Mouse (Mus musculus) cerebellum, postnatal 25 days (tissue): ENCODE measurements around the gene Chka.
A peak's percentile ranks its signal among the peaks of the same experiment; 100 is the strongest.

Experiments
- DNase-seq, 2 experiments: peaks; one replicate each; pipeline ENCODE4 v3.0.0; 2021; ENCODE audit warnings: mixed read lengths in 2 of 2

Chka gene

GRCm38 (mm10) chr19:3919928-3920327 is 68.4 kb downstream of the Chka start:
- no peak for DNase-seq

DNA sequence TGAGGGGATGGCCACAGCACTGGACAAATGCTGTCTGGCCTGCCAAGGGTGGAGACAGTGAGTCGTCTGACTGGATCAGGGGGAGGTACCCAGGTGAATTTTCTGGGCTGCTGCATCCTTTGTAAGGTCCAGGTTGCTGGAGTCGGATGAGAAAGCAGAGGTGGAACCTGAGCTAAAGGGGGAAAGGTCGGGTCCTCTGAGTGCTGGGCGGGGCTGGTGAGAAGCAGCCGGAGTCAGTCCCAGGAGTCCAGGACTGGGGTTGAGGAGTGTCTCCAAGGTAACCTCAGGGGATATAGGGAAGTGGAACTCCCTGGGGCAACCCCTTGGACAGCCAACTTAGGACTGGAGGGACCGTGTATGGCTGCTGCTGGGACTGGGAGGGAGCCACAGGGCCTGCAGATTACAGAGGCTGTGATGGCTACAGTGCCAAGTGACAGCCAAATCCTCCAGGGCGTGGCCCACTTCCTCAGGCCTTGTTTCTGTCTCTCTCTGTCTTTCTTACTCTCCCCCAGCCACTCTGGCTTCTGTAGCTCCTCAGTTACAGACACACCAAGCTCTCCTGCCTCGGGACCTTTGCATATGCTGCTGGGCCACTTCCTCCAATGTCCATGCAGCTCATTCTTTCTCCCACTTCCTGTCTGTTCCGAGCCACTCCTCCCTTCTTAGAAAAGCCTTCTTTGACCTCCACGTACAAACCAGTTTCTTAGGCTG is 71.2 kb downstream of the Chka start:
- DNase-seq = no peak

DNA sequence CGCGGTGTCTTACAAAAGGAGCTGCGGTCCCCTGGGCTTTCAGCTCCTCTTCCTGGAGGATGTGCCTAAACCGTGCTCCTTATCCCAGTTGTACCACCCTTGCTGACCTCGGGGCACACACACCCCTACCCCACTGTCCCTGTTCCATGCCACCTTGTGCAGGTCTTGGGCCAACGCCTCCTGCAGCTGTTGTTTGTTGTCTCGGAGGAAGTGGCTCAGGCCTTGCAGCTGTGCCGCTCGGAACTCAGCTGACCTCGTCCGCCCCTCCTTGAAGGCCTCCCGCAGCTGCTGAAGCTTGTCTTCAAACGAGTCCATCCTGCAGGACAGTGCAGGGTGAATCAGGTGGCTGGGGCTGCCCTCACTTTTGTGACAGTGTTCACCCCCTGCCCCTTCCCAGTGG is 72.0 kb downstream of the Chka start:
- DNase-seq = no peak

- no peak for DNase-seq
These were observed 72.6 kb downstream of the Chka start for GRCm38 (mm10) chr19:3924190-3924589.

- DNase-seq = no peak
These were observed 73.3 kb downstream of the Chka start for GRCm38 (mm10) chr19:3924868-3925267.

DNA sequence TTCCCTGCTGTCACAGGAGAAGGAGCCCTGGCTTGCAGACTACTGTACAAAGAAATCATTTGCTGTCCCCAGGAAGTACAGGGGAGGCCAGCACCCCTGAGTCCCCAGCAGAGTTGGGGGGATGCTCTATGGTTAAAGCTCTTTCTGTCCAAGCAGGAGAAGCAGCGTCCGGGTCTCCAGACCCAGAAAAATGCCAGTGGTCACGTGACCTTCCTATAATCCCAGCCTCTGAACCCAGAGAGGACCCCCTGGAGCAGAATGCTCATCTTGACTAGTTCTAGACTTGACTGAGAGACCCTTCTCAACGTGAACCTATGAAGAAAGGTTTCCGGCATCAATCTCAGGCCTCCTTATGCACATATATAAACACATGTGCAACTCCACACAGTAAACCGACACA is 74.3 kb downstream of the Chka start:
- no peak for DNase-seq

DNA sequence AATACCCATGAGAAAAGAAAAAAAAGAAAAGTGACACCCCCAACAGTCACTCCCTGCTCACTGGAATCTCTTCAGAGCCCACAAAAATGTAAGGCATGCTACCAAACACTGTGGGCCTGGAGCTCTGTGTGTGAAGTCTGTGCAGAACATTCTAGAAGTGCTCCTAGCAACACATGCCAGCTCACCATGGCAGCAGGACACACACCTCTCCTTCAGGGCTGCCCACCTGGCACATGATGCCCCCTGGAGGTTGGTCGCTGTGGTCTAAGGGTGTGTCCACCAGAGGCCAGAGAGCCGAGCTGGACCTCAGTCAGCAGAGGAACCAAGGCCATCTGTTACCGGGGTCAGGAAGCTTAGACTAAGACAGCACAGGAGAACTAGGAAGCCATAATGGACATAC is 74.7 kb downstream of the Chka start:
- DNase-seq = peak; percentile 60 to 66

GRCm38 (mm10) chr19:3926685-3927084 is 75.1 kb downstream of the Chka start:
- peak in 1 of 2 experiments; percentile 11 for DNase-seq

DNA sequence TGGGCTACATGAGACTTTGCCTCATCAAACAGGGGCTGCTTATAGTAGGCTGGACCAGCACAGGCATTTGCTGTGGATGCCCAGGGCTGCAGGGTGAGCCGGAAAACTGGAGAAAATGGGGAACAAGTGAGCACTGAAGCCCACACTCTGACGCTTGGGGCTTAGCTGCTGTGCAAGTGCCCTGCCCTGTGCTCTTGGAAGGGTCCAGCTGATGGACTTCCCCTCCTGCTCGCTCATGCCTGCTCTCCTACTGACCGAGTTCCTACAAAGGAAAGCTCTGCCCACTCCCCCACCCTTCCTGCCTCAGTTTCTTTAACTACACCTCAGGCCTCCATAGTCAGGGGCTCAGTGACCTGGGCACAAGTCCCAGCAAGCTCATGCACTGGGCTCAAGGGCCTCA is 76.4 kb downstream of the Chka start:
- DNase-seq = no peak

DNA sequence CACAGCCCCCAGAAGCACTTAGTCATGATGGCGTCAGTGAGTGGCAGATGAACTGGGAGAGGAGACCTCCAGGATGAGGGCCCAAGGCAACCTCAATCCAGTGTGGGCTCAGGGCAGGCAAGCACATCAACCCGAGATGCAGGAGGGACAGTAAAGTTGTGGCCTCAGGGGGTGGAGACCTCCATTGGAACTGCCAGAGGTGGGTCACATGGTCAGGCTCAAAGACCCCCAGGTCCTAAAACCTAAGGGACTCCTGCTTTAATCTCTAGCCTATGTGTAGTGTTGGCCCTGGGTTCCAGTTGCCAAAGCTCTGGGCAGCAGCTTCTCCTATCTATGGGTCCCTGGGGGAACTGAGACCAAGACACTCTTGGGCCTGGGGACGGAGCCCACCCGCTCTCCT is 77.2 kb downstream of the Chka start:
- DNase-seq = peak in 1 of 2 experiments; percentile 9

- DNase-seq = peak; percentile 92 to 93
These were observed 77.8 kb downstream of the Chka start, which contains the start of gene Aldh3b1 for GRCm38 (mm10) chr19:3929211-3929941. Gene Aldh3b1 (minus strand): TSS chr19:3929808.

GRCm38 (mm10) chr19:3930262-3931057 is 78.9 kb downstream of the Chka start:
- DNase-seq = peak in 1 of 2 experiments; percentile 14

DNA sequence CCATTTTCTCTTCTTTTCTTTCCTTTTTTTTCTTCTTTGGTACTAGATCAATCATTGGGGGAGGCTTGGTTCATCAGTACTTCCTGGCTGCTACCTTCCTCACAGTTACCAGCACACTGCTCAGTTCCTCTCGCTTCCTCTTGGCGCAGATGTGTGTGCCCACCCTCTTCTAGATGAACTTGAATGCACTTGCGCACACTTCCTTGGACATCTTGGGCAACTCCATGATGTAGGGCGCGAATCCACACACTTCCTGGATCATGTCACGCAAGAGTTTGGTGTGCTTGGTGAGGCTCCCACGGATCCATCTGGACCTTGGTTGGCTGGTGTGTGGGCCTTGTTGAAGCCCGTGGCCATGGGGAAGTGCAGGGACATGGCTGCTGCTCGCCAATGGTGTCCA is 80.1 kb downstream of the Chka start:
- no peak for DNase-seq

- DNase-seq = no peak
These were observed 83.7 kb downstream of the Chka start, which contains the start of gene Unc93b1 for GRCm38 (mm10) chr19:3935032-3935895. Gene Unc93b1 (plus strand): TSS chr19:3935186.

- peak; percentile 38 to 56 for DNase-seq
These were observed 84.6 kb downstream of the Chka start for GRCm38 (mm10) chr19:3935896-3936850.

DNA sequence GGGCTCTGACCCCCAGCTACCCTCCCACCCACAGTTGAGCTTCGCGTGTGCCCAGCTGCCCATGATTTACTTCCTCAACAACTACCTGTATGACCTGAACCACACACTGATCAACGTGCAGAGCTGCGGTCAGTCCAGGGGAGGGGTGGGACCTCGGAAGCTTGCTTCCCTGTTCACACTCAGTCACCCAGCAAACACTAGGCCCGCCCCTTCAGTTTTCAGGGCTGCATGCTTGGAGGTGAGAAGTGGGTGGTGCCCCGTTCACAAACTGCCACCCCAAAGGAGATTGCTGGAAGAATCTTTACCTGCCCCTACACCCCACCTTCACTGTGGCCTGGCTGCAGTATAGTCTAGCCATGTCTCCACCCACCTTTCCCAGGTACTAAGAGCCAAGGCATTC is 90.7 kb downstream of the Chka start:
- no peak for DNase-seq

- DNase-seq = no peak
These were observed 91.6 kb downstream of the Chka start for GRCm38 (mm10) chr19:3942986-3943735.
